Mouse (Mus musculus) heart, embryonic 13.5 days (tissue): ENCODE measurements around the gene 2310007B03Rik. TPM values are rescaled to one million over a fixed set of nuclear protein-coding genes. Genes with fewer than 3 reads are reported as not detected.

Experiments
- ATAC-seq: fragments of 200-750 bp; cut with Nextera tagmentation; 2 replicates; pipeline ENCODE4 v1.8.0; 2017; ENCODE audit warnings: moderate TSS enrichment; ENCODE audit not compliant: insufficient number of reproducible peaks, low FRiP score, low TSS enrichment; ENCODE audit errors: extremely low read depth
- H3K27ac ChIP-seq: fragments of 300-500 bp; sonication (generic); replicated peaks from 2 replicates; pipeline ENCODE4 v1.5.1; 2015; ENCODE audit warnings: moderate library complexity, mild to moderate bottlenecking, inconsistent platforms
- H3K27me3 ChIP-seq: fragments of 300-500 bp; sonication (generic); replicated peaks from 2 replicates; pipeline ENCODE4 v1.6.1; 2015; ENCODE audit warnings: mild to moderate bottlenecking, inconsistent platforms
- H3K36me3 ChIP-seq: fragments of 300-500 bp; sonication (generic); 2 replicates; pipeline ENCODE4 v1.6.1; 2015; ENCODE audit warnings: mild to moderate bottlenecking, inconsistent platforms
- H3K4me1 ChIP-seq: fragments of 300-500 bp; sonication (generic); 2 replicates; pipeline ENCODE4 v1.6.1; 2015; ENCODE audit warnings: inconsistent platforms
- H3K4me2 ChIP-seq: fragments of 300-500 bp; sonication (generic); 2 replicates; pipeline ENCODE4 v1.6.1; 2015; ENCODE audit warnings: inconsistent platforms, mild to moderate bottlenecking, moderate library complexity
- H3K4me3 ChIP-seq: fragments of 300-500 bp; sonication (generic); 2 replicates; pipeline ENCODE4 v1.5.1; 2015; ENCODE audit warnings: moderate library complexity, mild to moderate bottlenecking, inconsistent platforms
- H3K9ac ChIP-seq: fragments of 300-500 bp; sonication (generic); 2 replicates; pipeline ENCODE4 v1.6.1; 2015; ENCODE audit warnings: inconsistent platforms, mild to moderate bottlenecking, moderate library complexity
- H3K9me3 ChIP-seq: fragments of 300-500 bp; sonication (generic); 2 replicates; pipeline ENCODE4 v1.6.1; 2016; ENCODE audit warnings: inconsistent platforms
- WGBS: fragments of 180-500 bp; shearing (Covaris S2); methylation state at CpG from one replicate; pipeline ENCODE4 v1.1.7; 2015; ENCODE audit warnings: mixed read lengths; 5-methylcytosine and 5-hydroxymethylcytosine counted together
- polyA plus RNA-seq: library from polyadenylated mRNA; unstranded; fragments of >200 nt; fragmentation: Nextera tagmentation; extraction: Ambion mirVana; gene quantifications from 2 replicates; pipeline ENCODE4 v1.2.1, GENCODE M21; 2015

Gene 2310007B03Rik
- polyA plus RNA-seq, 1 experiment from 2014 or later: 0.12 TPM

GRCm38 (mm10) chr1:93130242-93130983, 30.3 kb downstream of the 2310007B03Rik start:
- no peak overlapping the region for H3K9ac ChIP-seq
- 68% methylated on average over 10 of the region's 10 CpGs for whole genome bisulfite sequencing
- H3K36me3 ChIP-seq: no peaks in the 10 kb centered on the region
- no peak overlapping the region for H3K4me2 ChIP-seq
- H3K4me3 ChIP-seq: no peak overlapping the region
- no peak overlapping the region for H3K27ac ChIP-seq
- H3K9me3 ChIP-seq: no peaks in the 10 kb centered on the region
- H3K4me1 ChIP-seq: no peaks in the 10 kb centered on the region
- H3K27me3 ChIP-seq: peaks cover 25% of the 10 kb centered on the region
- no peak for ATAC-seq

GRCm38 (mm10) chr1:93128710-93129349, 31.9 kb downstream of the 2310007B03Rik start:
- WGBS: 30% methylated on average over 6 of the region's 6 CpGs
- H3K27me3 ChIP-seq: peaks cover 15% of the 10 kb centered on the region

DNA sequence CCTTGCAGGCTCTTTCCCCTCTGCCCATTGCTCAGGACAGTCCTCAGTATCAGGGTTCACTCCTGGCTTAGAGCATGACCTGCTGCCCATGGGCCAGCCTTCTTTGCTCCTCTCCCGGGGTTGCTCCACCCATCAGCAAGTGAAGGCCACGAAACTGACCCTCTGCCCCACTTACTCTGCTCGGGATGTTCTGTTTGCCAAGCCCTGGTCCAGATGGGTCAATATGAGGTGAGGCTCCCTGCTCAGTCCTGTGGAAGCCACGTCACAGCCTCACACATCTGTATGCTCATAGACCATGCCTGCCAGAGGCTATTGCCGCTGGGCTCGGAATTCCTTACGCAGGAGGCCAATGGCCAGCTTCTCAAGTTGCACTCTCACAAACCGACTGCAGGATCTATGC, 32.5 kb downstream of the 2310007B03Rik start:
- H3K36me3 ChIP-seq: no peaks in the 10 kb centered on the region
- no peak for ATAC-seq
- WGBS: 69% methylated on average over 8 of the region's 8 CpGs
- no peak overlapping the region for H3K4me3 ChIP-seq
- H3K4me2 ChIP-seq: no peak overlapping the region
- H3K27ac ChIP-seq: no peak overlapping the region
- no peaks in the 10 kb centered on the region for H3K9me3 ChIP-seq
- no peaks in the 10 kb centered on the region for H3K4me1 ChIP-seq
- H3K27me3 ChIP-seq: peaks cover 15% of the 10 kb centered on the region
- H3K9ac ChIP-seq: no peak overlapping the region

More at GRCm38 (mm10) chr1:93128710-93129349, 31.9 kb downstream of the 2310007B03Rik start:
- no peaks in the 10 kb centered on the region for H3K9me3 ChIP-seq
- no peaks in the 10 kb centered on the region for H3K4me1 ChIP-seq
- ATAC-seq: no peak
- no peak overlapping the region for H3K4me3 ChIP-seq
- no peak overlapping the region for H3K4me2 ChIP-seq
- no peak overlapping the region for H3K9ac ChIP-seq
- H3K27ac ChIP-seq: no peak overlapping the region
- H3K36me3 ChIP-seq: no peaks in the 10 kb centered on the region

DNA sequence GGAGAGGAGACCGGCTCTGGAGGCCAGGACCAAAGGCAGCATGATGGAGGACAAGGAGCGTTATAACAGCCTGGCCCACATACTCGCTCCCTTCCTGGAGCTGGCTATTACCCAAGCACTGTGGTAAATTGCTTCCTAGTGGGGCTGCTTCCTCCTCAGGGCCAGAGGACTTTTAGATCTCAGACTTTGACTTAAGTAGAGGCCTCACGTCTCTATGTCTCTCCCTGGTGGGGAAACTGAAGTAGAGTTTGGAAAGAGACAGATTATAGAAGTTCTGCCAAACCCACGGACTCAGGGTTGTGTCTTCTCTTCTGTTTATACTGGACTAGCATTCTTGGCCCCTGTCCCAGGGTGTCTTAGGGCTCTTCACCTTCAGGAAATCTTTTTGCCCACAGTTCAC, 35.5 kb downstream of the 2310007B03Rik start:
- H3K4me3 ChIP-seq: no peak overlapping the region
- no peaks in the 10 kb centered on the region for H3K9me3 ChIP-seq
- no peak overlapping the region for H3K27ac ChIP-seq
- no peak for ATAC-seq
- H3K4me1 ChIP-seq: no peaks in the 10 kb centered on the region
- WGBS: 52% methylated on average over 5 of the region's 5 CpGs
- H3K4me2 ChIP-seq: no peak overlapping the region
- no peak overlapping the region for H3K9ac ChIP-seq
- no peaks in the 10 kb centered on the region; the same call in none of the 2 replicates for H3K27me3 ChIP-seq
- H3K36me3 ChIP-seq: no peaks in the 10 kb centered on the region

DNA sequence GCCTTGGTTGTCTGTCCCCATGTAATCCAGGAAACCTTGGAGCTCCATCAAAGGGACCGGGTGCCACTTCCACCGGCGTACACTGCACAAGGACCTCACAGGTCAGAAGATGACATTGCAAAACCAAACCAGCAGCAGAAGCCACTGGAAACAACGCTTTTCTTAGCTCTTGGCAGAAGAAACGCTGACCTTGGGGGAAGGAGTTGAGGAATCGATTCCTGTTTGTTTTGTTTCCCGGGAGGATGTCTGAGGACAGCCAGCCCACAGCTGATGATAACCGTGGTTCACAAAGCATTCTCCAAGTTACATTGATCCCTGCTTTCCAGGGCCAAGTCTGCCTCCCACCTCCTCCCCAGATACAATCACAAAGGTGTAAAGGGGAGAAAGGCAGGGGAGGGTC, 36.7 kb downstream of the 2310007B03Rik start:
- Histone ChIP-seq H3K9ac (no peak overlapping the region), H3K36me3 (no peaks in the 10 kb centered on the region), H3K27me3 (no peaks in the 10 kb centered on the region; the same call in 1 of the 2 replicates), H3K4me3 (no peak overlapping the region), H3K4me2 (no peak overlapping the region), H3K4me1 (no peaks in the 10 kb centered on the region), H3K9me3 (no peaks in the 10 kb centered on the region), H3K27ac (no peak overlapping the region)
- ATAC-seq: no peak
- WGBS: 51% methylated on average over 8 of the region's 8 CpGs

DNA sequence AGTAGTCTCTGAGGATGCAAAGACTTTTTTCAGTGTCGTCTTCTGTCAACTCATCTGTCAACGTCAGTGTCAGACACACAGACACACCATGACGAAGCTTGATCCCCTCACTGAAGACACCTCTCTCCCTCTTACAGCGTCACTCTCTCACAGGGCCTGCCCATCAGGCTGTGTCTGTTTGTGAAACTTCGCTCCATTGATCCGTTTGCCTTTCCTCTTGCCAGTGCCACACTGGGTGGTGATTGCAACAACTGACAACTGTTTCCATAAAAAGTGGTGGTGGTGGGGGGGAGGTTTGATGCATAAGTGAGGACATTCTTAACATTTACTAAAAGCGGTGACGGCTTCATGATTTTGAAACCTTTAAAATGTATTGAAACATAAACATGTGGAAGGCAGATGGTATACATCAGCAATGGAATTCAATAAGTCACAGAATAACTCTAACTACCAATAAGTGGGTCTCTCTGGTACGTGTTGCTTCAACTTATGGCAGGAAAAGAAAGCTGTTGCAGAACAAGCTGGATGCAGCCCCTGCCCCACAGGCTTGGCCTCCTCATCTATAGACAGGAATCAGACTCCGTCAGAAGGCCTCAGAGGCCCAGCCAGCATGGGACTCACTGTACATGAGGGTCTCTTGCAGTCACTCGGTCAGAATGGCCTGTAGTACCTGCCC, 37.4 kb downstream of the 2310007B03Rik start:
- ATAC-seq: no peak
- H3K4me3 ChIP-seq: no peak overlapping the region
- peaks cover 6% of the 10 kb centered on the region; the same call in 1 of the 2 replicates for H3K27me3 ChIP-seq
- 70% methylated on average over 11 of the region's 11 CpGs for WGBS
- H3K9ac ChIP-seq: no peak overlapping the region
- no peaks in the 10 kb centered on the region for H3K4me1 ChIP-seq
- no peaks in the 10 kb centered on the region for H3K9me3 ChIP-seq
- no peak overlapping the region for H3K27ac ChIP-seq
- no peaks in the 10 kb centered on the region for H3K36me3 ChIP-seq
- H3K4me2 ChIP-seq: no peak overlapping the region

- Histone ChIP-seq H3K27me3 (peaks cover 13% of the 10 kb centered on the region), H3K9ac (no peak overlapping the region), H3K4me2 (no peak overlapping the region), H3K36me3 (no peaks in the 10 kb centered on the region), H3K4me3 (no peak overlapping the region), H3K9me3 (no peaks in the 10 kb centered on the region), H3K27ac (no peak overlapping the region), H3K4me1 (peaks cover 7% of the 10 kb centered on the region; the same call in 1 of the 2 replicates)
- ATAC-seq: no peak
- WGBS: 43% methylated on average over 4 of the region's 4 CpGs
Observed at GRCm38 (mm10) chr1:93118816-93119215, 41.9 kb downstream of the 2310007B03Rik start.

DNA sequence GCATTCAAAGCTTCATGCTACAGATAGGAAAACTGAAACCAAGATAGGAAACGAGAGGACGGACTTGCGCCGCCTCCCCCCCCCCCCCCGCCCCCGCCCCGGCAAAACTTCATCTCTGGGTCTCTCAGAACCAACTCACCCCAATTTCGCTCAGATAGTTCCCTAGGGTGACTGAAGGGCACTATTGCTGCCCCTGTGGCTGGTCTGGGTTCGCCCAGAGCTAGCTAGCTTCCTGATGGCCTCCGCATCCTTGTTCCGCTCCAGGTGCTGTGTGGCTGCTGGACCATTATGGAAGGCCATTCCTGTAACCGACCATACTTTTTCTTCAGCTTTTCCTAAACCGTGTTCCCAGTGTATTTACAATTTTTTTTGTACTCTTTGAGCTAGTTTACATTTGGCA, 45.3 kb downstream of the 2310007B03Rik start:
- 33% methylated on average over 13 of the region's 13 CpGs for WGBS
- H3K27me3 ChIP-seq: peaks cover 21% of the 10 kb centered on the region
- no peak for ATAC-seq
- H3K4me1 ChIP-seq: peaks cover 7% of the 10 kb centered on the region; the same call in 1 of the 2 replicates
- H3K36me3 ChIP-seq: no peaks in the 10 kb centered on the region
- peak overlapping the region; percentile 64 for H3K9ac ChIP-seq
- H3K27ac ChIP-seq: no peak overlapping the region
- peak overlapping the region; percentile 70 for H3K4me2 ChIP-seq
- H3K4me3 ChIP-seq: peak overlapping the region; percentile 44
- H3K9me3 ChIP-seq: peaks cover 7% of the 10 kb centered on the region

- ATAC-seq: no peak
- H3K27me3 ChIP-seq: peaks cover 21% of the 10 kb centered on the region
- peaks cover 7% of the 10 kb centered on the region for H3K9me3 ChIP-seq
- peak overlapping the region; percentile 70 for H3K4me2 ChIP-seq
- H3K9ac ChIP-seq: peak overlapping the region; percentile 64
- 27% methylated on average over 21 of the region's 21 CpGs for WGBS
- H3K27ac ChIP-seq: no peak overlapping the region
- H3K4me3 ChIP-seq: peak overlapping the region; percentile 44
- no peaks in the 10 kb centered on the region for H3K36me3 ChIP-seq
- peaks cover 7% of the 10 kb centered on the region; the same call in 1 of the 2 replicates for H3K4me1 ChIP-seq
Observed at GRCm38 (mm10) chr1:93114713-93115463, 45.9 kb downstream of the 2310007B03Rik start.

DNA sequence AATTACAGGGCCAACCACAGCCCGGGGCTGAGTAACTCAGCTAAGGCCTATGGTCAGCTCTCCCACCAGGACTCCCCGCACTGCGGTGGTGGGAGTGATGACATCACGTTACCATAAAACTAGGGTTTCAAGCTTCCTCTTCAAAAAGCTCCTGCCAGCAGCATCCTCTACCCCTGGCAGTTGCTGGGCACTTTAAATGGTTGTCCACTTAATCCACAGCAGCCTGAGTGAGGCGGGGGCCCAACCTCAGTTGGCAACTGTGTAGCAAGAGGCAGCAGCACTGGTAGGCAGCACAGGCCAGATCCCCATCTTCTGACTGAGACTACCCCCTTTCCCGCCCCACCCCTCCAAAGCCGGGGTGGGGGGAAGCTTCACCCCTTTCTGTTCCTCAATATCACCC, 58.0 kb downstream of the 2310007B03Rik start:
- Histone ChIP-seq H3K9ac (no peak overlapping the region), H3K4me1 (peaks cover 26% of the 10 kb centered on the region), H3K4me2 (no peak overlapping the region), H3K27me3 (peaks cover 68% of the 10 kb centered on the region), H3K36me3 (no peaks in the 10 kb centered on the region), H3K9me3 (0 out of 2 replicates have a peak, but pooled peaks cover 3% of the 10 kb centered on the region), H3K27ac (no peak overlapping the region), H3K4me3 (no peak overlapping the region)
- 58% methylated on average over 7 of the region's 7 CpGs for WGBS
- no peak for ATAC-seq
